Mouse (Mus musculus): ENCODE results near the gene Lrrc8e.
A peak's percentile ranks its signal among the peaks of the same experiment; 100 is the strongest.
"Not testable (repeated sequence)": the region's sequence is repeated elsewhere in the genome, so short reads cannot be mapped to it uniquely, and the experiment has no call there.

The Lrrc8e gene

DNA sequence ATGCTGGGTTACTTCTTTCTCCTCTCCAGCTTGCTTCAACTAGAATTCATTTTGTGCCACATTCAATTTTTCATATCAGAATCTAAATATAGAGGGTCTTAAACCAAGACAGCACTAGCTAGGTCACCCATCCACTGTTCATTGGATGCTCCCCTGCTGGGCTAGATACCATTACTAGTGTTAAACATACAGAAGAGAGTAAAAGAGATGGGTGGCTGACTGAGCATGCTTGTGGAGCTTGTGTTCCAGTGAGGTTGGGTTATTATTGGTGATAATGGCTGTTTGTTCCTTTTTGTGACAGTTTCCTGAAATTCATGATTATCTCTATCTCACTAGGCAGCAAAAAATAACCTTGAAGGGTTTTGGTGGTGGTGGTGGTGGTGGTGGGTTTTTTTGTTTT is 4.6 kb upstream of the Lrrc8e start:
- DNase-seq (ENCODE audit: low spot score), result no peak

DNA sequence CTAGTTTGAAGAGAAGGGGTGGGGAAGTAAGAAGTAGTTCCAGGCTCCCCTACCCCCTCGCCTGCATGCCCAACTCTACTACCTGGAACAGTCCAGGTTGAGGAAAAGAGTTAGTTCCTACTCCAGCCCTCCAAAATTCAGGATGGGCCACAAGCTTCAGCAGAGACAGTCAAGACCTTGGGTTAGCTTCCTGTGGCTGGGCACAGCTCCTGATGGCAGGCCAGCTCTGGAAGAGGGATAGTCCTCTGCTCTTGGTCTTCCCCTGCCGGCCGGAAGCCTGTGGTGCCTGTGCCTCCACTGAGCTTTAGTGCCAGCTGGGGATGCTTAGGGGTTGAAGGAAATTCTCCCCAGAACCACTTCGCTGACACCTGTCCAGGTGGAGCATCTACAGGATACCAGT is 304 bp upstream of the Lrrc8e start:
- DNase-seq (ENCODE audit: low spot score), result no peak

DNA sequence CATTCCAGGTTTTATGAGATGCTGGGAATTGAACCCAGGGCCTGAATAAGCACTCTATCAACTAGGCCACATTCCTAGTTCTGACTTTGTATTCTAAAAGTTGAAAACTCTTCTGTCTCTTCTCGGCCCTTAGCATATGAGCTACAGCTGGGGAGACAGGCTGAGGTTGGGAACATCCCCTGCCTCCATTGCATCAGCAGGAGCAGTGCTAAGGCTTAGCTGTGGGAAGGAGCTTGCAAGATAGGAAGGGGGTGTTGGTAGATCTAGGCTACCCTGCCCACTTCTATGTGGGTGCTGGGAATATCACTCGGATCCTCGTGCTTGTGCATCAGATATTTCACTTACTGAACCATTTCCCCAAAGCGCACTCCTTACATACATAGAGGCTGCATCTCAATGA is 1.3 kb downstream of the Lrrc8e start:
- DNase-seq (ENCODE audit: low spot score), result no peak

DNA sequence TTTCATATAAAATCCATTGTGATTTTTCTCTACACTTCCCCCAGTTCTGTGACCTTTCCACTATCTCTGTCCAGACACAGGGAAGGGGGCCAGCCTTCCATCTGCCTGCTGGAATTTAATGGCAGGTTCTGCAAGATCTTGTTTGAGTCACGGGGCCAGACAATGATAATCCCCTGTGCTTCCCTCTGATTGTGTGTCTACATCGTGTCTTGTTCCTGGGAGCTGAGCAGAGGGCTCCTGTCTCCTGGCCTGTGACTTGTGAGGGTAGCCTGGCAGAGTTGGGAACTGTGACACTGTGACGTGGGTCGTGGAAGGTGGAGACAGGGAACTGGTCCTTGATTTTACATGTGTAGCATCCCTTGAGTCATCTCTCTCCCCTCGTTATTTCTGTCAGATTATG is 3.2 kb downstream of the Lrrc8e start:
- no peak for DNase-seq (ENCODE audit: low spot score)

DNA sequence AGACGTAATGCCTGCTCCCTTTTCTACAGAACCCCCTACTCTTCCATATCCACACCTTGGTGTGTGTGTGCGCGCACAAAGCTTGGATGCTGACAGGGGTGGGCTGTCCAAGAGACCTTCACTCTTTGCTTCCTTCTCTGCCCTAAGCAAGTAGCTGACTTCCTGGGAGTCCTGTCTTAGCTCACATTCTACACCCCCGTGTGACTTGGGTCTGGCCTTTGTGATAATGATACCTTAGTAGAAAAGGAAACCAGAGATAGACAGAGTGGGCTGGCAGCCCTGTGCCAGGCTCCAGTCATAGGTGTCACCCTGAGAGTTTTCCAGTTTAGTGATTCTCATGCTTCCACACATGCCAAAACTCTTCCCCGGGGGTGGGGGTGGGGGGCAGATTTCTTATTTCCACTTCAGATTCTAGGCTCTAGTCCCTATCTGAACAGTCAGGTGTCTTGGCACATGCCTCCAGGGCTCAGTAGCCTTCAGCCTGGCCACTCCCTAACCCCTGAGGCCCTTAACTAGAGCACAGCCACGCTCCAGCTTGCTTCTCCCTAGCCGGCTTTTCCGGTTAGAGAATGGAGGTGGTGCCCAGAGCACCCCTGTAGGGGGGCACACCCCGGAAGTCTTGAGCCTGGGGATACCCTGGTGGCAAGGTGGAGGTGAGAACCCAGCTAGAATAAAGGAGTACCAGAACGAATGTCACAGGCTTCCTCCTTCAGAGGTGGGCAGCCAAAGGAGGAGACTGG is 4.2 kb downstream of the Lrrc8e start:
- no peak for DNase-seq (ENCODE audit: low spot score)

DNA sequence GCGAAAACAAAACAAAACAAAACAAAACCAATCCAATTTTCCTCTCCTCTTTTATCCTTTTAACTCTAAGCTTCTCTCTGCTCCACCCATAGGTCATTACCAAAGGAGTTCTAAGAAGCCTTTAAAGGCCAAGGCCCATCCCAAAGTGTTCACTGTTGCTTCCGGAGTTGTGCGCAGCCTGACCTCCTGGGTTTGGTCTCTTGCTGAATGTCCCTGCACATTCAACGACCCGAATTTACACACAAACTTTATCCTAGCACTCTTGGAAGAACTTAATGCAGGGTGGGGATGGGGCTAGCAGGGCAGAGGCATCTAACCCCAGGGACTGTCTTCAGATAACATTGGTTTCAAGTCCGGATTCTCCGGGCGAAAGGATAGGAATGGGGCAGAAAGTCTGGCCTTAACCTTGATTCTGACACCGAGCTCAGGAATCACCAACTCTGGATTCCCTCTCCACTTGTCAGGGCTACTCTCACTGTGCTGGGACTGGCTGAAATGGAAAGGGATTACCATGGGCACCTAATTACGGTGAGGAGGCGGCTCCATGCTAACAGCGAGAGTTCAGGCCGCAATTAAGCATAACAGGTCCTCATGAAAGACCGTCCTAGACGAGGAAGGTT is 11.3 kb downstream of the Lrrc8e start:
- no peak for DNase-seq (ENCODE audit: low spot score)

DNA sequence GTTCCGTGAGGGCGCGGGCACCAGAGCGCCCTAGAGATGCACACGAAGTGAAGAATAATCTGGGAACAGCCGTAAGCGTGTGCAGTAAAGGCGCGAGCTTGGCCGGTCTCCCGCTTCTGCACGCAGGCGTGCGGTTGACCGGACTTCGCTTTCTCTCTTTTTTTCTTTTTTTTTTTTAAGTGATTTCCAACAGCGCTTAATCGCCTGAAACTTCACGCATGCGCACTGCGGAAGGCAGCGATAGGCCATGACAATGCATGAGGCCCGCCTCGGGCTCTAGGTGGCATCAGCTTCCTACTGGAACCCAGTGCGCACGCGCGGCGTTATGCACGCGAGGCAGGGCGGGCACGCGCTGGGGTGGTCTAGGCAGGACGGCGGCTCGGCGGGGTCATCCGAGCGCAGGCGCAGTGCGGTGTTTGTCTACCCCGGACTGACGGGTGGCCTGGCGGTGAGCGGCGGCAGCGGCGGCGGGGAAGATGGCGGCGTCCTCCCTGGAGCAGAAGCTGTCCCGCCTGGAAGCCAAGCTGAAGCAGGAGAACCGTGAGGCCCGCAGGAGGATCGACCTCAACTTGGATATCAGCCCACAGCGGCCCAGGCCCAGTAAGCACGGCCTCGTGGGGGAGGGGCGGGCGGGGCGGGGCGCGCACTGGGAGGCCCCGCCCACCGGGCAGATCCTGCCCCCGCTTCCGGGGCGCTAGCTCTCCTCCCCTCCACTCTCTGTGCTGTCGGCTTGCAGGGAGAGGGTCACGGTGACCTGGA is 12.0 kb downstream of the Lrrc8e start, which contains the start of the genes Map2k7 and Gm49320:
Gene Map2k7, plus strand, starts transcription at position 307 of the 759 bp plus-strand sequence.
Gene Gm49320, plus strand, starts transcription at position 432 of the 759 bp plus-strand sequence.
- peak; percentile 100 for DNase-seq (ENCODE audit: low spot score)

DNA sequence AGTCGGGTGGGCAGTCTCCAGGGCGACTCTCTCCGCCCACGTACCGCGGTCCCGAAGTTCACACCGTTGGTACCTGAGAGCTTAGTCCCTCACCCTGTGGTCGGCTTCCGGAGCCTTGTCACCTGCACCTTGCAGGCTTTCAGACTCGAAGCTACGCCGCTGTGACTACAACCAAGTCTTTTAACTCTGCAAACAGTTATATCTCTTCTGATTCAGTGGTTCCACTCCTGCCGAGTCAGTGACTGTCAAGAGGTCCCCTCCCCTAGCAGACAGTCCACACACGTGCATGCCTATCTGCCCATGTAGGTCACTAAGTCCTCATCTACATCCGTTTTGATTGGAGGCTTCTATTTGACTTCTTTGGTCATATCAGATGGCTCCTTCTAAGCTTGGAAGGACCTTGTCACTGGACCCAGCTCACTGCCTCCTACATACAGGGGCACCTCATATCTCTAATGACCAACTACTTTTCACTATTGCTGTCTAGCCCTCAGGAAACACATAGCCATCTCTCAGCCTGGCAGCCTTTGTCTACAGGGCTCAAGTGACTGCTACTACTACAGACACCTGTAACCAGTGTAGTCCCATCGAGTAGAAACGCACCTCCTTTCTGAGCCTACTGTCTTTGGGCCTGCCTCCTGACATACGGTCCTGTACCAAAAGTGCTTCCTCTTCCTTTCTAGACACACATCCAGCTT is 12.7 kb downstream of the Lrrc8e start:
- DNase-seq (ENCODE audit: low spot score), result no peak

DNA sequence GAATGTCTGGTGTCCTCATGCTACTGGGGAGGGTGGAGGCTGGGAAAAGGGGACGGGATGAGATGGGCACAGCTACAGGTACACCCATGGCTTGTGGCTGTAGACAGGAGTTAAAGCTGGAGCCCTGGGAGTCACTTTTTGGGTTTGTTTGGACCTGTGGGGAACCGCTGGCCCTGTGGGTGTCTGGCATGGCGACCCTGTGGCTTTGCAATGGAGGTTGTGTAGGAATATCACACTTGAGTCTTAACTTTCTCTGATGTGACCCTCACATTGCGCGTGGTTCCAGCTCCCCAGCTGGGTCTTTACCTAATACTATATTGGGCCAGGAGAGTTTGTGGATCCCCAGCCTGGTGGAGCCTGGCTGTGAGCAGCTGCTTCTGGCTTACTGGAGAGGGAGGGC is 18.4 kb downstream of the Lrrc8e start:
- no peak for DNase-seq (ENCODE audit: low spot score)

DNA sequence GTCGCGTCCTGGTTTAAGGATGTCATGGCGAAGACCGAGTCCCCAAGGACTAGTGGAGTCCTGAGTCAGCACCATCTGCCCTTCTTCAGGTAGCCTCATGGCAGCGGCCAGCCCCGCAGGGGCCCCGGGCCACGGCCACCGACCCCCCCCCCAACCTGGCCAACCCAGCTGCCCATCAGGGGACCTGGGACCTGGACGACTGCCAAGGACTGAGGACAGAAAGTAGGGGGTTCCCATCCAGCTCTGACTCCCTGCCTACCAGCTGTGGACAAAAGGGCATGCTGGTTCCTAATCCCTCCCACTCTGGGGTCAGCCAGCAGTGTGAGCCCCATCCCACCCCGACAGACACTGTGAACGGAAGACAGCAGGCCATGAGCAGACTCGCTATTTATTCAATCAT is 19.1 kb downstream of the Lrrc8e start:
- no peak for DNase-seq (ENCODE audit: low spot score)

DNA sequence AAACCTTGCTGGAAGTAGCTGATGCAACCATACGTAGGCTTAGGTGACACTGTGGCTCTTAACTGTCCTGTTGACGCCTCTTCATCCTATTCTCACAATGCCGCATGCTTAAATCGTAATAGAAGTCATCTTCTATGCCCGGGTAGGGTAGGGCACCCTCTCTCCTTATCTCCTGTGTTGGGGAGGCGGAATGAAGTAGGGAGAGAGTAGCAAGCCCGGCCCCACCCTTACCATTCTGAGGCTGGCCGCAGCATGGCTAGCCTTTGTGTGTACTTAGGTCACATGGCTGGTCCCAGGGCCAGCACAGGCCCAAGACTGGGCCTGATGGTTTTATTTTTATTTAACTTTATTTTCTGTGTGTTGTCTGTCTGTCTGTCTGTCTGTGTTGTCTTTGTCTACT is 20.6 kb downstream of the Lrrc8e start:
- no peak for DNase-seq (ENCODE audit: low spot score)

DNA sequence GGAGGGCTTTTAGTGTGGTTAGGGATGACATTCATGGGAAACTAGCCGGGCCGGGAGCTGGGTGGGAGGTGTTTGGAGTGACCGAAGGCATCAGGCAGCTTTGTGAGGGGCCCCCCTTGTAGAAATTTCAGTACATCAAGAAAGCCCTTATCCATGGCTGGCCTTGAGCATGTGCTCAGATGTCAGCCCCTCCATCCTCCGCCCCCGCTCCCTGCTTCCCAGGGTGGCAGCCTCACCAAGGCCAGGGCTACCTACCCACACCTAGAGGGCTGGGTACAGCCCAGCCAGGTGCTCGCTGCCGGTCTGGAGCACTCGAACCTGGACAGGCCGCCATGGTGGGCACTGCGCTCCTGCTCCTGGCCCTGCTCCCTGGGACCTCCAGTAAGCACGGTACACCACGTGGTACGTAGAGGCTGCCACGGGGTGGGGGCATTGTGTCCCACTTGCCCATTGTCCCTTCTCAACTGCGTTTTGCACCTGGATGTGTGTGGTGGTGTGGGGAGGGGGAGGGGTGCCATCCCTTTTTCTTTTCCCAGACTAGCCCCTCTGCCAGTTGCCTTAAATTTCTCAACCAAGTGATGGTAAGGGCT is 21.4 kb downstream of the Lrrc8e start, which contains the start of gene Tgfbr3l:
Gene Tgfbr3l, plus strand, starts transcription at position 264 of the 590 bp plus-strand sequence.
- DNase-seq (ENCODE audit: low spot score), result peak; percentile 50

DNA sequence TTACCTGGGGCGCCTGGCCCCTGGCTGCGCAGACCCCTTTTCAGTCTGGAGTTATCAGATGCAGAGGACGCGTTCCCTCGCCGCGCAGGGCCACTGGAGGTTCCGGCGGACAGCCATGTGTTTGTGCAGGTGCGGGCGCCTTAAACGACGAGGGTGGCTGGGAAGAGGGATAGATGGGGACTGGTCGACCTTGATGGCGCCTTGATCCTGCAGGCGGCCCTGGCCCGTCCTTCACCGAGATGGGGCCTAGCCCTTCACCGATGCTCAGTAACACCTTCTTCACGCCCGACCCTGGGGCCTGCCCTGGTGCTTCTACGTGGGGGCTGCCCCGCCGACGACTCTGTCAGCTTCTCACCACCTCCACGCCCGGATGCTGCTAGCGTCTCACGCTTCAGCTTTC is 22.6 kb downstream of the Lrrc8e start:
- DNase-seq (ENCODE audit: low spot score), result peak; percentile 62

DNA sequence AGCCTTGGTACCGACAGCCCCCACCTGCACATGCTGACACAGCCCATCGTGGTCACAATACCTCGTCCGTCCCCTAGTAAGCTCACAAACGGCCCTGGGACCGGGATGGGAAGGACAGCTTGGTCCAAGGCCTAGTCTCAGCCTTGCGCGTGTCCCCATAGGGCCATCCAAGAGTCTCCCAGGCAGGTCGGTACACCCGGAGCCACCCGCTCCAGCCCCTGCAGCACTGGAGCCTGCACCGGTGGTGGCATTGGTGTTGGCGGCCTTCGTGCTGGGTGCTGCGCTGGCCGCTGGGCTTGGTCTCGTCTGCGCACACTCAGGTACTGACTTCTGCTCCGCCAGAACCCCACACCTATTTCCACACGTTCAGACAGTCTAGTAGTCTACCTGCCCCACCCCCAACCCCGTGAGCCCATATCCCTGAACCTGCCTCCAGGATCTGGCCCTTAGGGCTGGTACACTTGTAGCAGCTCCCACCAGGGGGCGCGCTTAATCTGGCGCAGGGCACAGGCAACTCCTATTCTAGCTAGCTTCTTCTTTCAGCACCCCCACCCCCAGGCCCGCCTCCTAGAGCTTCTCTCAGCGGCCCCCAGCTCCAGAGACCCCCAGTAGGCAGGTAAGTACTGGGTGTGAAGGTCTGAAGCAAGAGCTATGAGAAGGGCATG is 23.8 kb downstream of the Lrrc8e start:
- peak; percentile 59 for DNase-seq (ENCODE audit: low spot score)

DNA sequence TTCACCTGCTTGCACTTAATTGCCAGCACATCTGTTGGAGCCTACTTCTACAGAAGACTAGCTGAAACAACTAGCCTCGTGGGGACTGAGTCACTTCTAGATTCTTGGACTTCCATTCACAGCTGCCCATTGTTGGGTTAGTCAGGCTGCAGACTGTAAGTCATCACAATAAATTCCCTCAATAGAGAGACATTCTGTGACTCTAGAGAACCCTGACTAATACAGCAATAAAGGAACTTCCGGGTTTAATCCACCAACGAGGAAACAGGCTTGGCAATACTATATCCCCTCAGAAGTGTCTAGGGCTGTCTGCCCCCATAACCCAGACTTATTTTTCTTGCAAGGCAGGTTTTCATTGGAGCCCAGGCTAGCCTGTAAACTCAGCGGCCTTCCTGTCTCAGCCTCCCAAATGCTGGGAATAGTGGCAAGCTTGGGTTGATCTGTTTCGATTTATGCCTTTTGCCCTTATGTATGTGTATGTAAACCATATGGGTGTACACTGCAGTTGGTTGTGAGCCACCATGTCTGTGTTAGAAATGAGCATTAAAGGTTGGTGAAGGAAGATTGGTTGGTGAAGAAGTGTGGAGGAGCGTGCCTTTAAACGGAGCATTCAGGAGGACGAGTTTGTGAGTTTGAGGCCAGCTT is 25.6 kb downstream of the Lrrc8e start:
- DNase-seq (ENCODE audit: low spot score), result no peak

DNA sequence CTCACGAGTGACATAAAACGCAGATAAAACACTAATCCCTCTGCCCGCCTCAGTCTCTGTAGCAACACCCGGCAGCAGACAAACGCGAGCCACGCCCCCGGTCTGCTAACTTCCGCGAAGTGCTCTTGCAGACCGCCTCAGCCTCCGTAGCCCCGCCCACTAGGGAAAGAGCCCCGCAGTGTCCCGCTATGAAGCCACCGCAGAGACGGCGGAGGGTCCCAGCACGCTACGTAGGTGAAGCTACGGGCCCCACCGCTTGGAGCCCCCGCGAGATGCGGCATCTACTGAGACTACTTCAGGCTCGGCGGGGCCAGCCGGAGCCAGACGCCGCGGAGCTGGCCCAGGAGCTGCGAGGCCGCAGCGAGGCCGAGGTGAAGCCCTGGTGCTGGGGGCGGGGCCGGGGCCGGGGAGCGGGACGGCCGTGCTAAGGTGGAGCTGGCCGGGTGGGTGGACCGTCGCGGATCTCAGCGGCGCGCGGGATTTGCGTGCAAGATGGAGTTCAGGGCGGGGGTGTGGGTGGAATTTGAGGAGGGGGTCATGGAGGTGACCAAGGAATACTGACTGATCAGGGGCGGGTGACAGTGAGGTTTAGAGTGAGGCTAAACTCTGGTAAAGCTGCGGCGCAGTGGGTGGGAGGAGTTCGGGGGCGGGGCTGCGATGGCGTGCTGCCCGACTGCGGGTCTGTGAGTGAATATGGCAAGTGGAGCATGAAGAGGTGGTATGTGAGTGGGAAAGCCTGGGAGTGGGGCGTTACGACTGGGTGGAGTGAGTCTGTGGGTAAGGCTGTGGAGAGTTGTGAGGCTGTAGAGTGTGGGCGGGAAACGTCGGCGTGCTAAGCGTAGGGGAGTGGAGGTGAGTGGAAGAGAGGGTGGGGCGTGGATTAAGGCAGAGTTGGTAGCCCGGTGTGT is 26.6 kb downstream of the Lrrc8e start, which contains the start of gene Snapc2:
Gene Snapc2, plus strand, starts transcription at position 147 of the 908 bp plus-strand sequence.
- DNase-seq (ENCODE audit: low spot score), result peak; percentile 91

DNA sequence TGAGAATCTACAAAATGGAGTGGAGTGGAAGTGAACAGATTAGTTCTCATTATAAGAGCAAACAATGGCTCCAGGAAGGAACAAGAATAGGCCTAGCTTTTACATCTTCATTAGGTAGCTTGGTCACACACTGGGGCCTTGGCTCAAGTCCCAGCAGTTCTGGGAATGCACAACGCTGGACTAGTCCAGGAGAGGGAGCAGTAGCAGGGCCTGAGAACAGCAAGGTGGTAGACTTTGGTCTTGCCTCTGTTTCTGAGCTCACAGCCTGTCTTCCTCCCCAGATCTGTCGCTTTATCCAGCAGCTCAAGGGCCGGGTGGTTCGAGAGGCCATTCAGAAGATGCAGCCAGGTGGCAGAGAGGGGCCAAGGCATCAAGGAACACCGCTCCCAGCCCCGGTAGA is 27.4 kb downstream of the Lrrc8e start:
- no peak for DNase-seq (ENCODE audit: low spot score)

DNA sequence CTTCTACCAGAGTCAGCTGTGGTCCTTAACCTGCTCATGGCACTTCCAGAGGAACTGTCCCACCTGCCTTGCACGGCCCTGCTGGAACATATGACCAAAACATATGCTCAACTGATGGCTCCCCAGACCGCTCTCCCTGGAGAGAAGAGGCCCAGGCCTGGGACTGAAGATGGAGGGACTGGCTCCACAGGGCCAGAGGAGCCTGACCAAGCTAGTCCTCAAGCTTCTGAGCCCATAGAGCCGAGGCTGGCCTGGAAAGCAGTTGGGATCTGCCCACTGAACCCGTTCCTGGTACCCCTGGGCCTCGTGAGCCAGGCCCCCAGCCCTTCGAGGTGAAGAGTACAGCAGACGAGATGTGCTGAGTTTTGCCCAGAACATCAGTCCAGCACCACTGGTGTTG is 28.8 kb downstream of the Lrrc8e start:
- DNase-seq (ENCODE audit: low spot score), result not testable (repeated sequence)

DNA sequence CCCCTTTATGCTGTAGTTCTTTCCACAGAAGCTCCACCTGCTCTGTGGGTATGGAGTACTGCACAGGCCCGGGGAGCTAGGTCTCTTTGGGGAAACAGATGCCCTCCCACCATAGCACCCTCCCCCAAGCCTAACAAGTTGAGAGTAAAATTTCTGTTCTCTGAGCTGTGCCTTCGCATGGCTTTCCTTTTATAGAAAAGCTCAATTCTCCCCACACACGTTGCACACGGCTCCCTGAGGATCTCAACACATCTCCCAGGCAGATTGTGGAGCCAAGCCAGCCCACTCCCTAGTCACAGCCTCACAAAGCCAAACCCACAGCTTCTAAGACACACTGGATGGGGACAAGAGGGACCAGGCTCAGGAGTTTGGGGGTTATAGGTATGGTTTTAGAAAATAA is 30.3 kb downstream of the Lrrc8e start:
- no peak for DNase-seq (ENCODE audit: low spot score)

DNA sequence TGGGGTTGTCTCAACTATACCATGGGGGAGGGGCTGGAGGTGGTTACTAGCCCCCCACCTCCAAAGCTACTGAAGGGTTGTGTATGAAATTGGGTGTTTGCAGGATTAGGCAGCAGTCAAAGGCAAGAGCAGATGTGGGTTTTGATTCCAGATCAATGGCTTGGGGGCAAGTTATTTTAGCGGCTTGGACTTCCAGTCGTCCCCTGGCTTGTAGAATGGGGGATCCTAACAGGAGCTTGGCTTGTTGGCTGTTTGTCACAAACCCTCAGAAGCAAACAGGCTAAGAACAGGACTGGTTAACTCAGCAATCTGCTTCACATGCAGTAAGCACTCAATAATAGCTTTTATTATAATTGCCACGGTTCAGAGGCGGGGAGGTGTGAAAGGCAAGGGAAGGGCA is 30.7 kb downstream of the Lrrc8e start:
- DNase-seq (ENCODE audit: low spot score), result no peak

Data from ovary, adult 18-20 months (tissue).